Mouse (Mus musculus) embryonic facial prominence, embryonic 13.5 days (tissue): ENCODE data around the gene Slc25a20. TPM values are rescaled to one million over a fixed set of nuclear protein-coding genes. Genes with fewer than 3 reads are reported as not detected.
"Not testable (repeated sequence)": the region's sequence is repeated elsewhere in the genome, so short reads cannot be mapped to it uniquely, and the experiment has no call there.

Experiments
- ATAC-seq: fragments of 200-750 bp; cut with Nextera tagmentation; 2 replicates; pipeline ENCODE4 v1.8.0; 2017; ENCODE audit warnings: low read depth; ENCODE audit not compliant: insufficient number of reproducible peaks, insufficient read depth, low FRiP score, low TSS enrichment
- H3K27ac ChIP-seq: fragments of 300-500 bp; sonication (generic); 2 replicates; pipeline ENCODE4 v1.5.1; 2015; ENCODE audit warnings: moderate library complexity, mild to moderate bottlenecking, inconsistent platforms
- H3K27me3 ChIP-seq: fragments of 300-500 bp; sonication (generic); 2 replicates; pipeline ENCODE4 v1.6.1; 2015; ENCODE audit warnings: mild to moderate bottlenecking, inconsistent platforms
- H3K36me3 ChIP-seq: fragments of 300-500 bp; sonication (generic); 2 replicates; pipeline ENCODE4 v1.6.1; 2015; ENCODE audit warnings: mild to moderate bottlenecking, inconsistent platforms
- H3K4me1 ChIP-seq: fragments of 300-500 bp; sonication (generic); 2 replicates; pipeline ENCODE4 v1.6.1; 2015; ENCODE audit warnings: inconsistent platforms
- H3K4me2 ChIP-seq: fragments of 300-500 bp; sonication (generic); 2 replicates; pipeline ENCODE4 v1.6.1; 2015; ENCODE audit warnings: moderate library complexity, mild to moderate bottlenecking, inconsistent platforms
- H3K4me3 ChIP-seq: fragments of 300-500 bp; sonication (generic); 2 replicates; pipeline ENCODE4 v1.5.1; 2015; ENCODE audit warnings: mild to moderate bottlenecking, inconsistent platforms
- H3K9ac ChIP-seq: fragments of 300-500 bp; sonication (generic); 2 replicates; pipeline ENCODE4 v1.6.1; 2015; ENCODE audit warnings: mild to moderate bottlenecking, inconsistent platforms
- H3K9me3 ChIP-seq: fragments of 300-500 bp; sonication (generic); 2 replicates; pipeline ENCODE4 v1.6.1; 2016; ENCODE audit warnings: inconsistent platforms
- WGBS: fragments of 180-500 bp; shearing (Covaris S2); methylation state at CpG from one replicate; pipeline ENCODE4 v1.1.7; 2015; ENCODE audit warnings: mixed read lengths; 5-methylcytosine and 5-hydroxymethylcytosine counted together
- polyA plus RNA-seq: library from polyadenylated mRNA; unstranded; fragments of >200 nt; fragmentation: Nextera tagmentation; extraction: Ambion mirVana; gene quantifications from 2 replicates; pipeline ENCODE4 v1.2.1, GENCODE M21; 2015

Slc25a20 gene
- polyA plus RNA-seq, 1 experiment from 2014 or later = 47.1 TPM

- H3K4me2 ChIP-seq = peak within 1 kb of the TSS; percentile 76
- no peaks in the 10 kb centered on the region for H3K27me3 ChIP-seq
- H3K9ac ChIP-seq = peak within 1 kb of the TSS; percentile 93
- peaks cover 12% of the 10 kb centered on the region for H3K4me1 ChIP-seq
- H3K4me3 ChIP-seq = peak within 1 kb of the TSS; percentile 98
- H3K9me3 ChIP-seq = no peaks in the 10 kb centered on the region
- WGBS = under 1% methylated on average over 107 of the region's 112 CpGs
- peak; percentile 97 for ATAC-seq
- no peaks in the 10 kb centered on the region for H3K36me3 ChIP-seq
- H3K27ac ChIP-seq = peak within 1 kb of the TSS; percentile 89
These were observed 13.0 kb upstream of the Slc25a20 start, which contains the start of gene Arih2 for GRCm38 (mm10) chr9:108648611-108649560. TSS of gene Arih2 (minus strand) at chr9:108649386.

- Histone ChIP-seq H3K9me3 (no peaks in the 10 kb centered on the region), H3K27ac (peak overlapping the region; percentile 89), H3K4me3 (peak overlapping the region; percentile 98), H3K36me3 (no peaks in the 10 kb centered on the region), H3K9ac (peak overlapping the region; percentile 93), H3K27me3 (no peaks in the 10 kb centered on the region), H3K4me1 (peaks cover 12% of the 10 kb centered on the region), H3K4me2 (peak overlapping the region; percentile 76)
- 30% methylated on average over 29 of the region's 29 CpGs for WGBS
- peak; percentile 64; the same call in 1 of the 2 replicates for ATAC-seq
These were observed 12.1 kb upstream of the Slc25a20 start for GRCm38 (mm10) chr9:108649561-108650440.

- Histone ChIP-seq H3K4me2 (no peak overlapping the region), H3K36me3 (no peaks in the 10 kb centered on the region), H3K4me3 (no peak overlapping the region), H3K9ac (no peak overlapping the region), H3K4me1 (peaks cover 4% of the 10 kb centered on the region), H3K27me3 (no peaks in the 10 kb centered on the region), H3K9me3 (no peaks in the 10 kb centered on the region), H3K27ac (no peak overlapping the region)
- WGBS = 77% methylated on average over 10 of the region's 10 CpGs
- no peak for ATAC-seq
These were observed 7.1 kb upstream of the Slc25a20 start for GRCm38 (mm10) chr9:108654566-108655464.

- not testable (repeated sequence) for H3K4me1 ChIP-seq, H3K9me3 ChIP-seq, H3K27ac ChIP-seq, ATAC-seq, H3K27me3 ChIP-seq, H3K4me2 ChIP-seq, H3K4me3 ChIP-seq, H3K9ac ChIP-seq, H3K36me3 ChIP-seq
- WGBS = 78% methylated on average over 7 of the region's 7 CpGs
These were observed 6.0 kb upstream of the Slc25a20 start for GRCm38 (mm10) chr9:108655865-108656264.

- peak overlapping the region; percentile 74 for H3K9ac ChIP-seq
These were observed 772 bp downstream of the Slc25a20 start for GRCm38 (mm10) chr9:108662660-108663059.

GRCm38 (mm10) chr9:108669875-108670274 is 8.0 kb downstream of the Slc25a20 start:
- Histone ChIP-seq H3K4me1 (no peaks in the 10 kb centered on the region), H3K27ac (no peak overlapping the region), H3K4me2 (no peak overlapping the region), H3K9ac (no peak overlapping the region), H3K36me3 (peaks cover 46% of the 10 kb centered on the region), H3K4me3 (no peak overlapping the region), H3K9me3 (no peaks in the 10 kb centered on the region), H3K27me3 (no peaks in the 10 kb centered on the region)
- WGBS = 53% methylated on average over 8 of the region's 8 CpGs
- no peak for ATAC-seq

More at GRCm38 (mm10) chr9:108662660-108663059, 772 bp downstream of the Slc25a20 start:
- Histone ChIP-seq H3K4me1 (peaks cover 10% of the 10 kb centered on the region), H3K9me3 (no peaks in the 10 kb centered on the region), H3K27me3 (no peaks in the 10 kb centered on the region), H3K4me2 (peak overlapping the region; percentile 66), H3K36me3 (no peaks in the 10 kb centered on the region), H3K27ac (no peak overlapping the region), H3K4me3 (peak overlapping the region; percentile 71)
- ATAC-seq = no peak
- 45% methylated on average over 6 of the region's 6 CpGs for WGBS

- H3K27ac ChIP-seq = no peak overlapping the region
- H3K9ac ChIP-seq = no peak overlapping the region
- H3K4me2 ChIP-seq = no peak overlapping the region
- ATAC-seq = no peak
- no peaks in the 10 kb centered on the region for H3K9me3 ChIP-seq
- peaks cover 66% of the 10 kb centered on the region for H3K36me3 ChIP-seq
- no peaks in the 10 kb centered on the region for H3K27me3 ChIP-seq
- no peak overlapping the region for H3K4me3 ChIP-seq
- H3K4me1 ChIP-seq = no peaks in the 10 kb centered on the region
- WGBS = 48% methylated on average over 2 of the region's 2 CpGs
These were observed 11.3 kb downstream of the Slc25a20 start for GRCm38 (mm10) chr9:108673151-108673550.

- H3K36me3 ChIP-seq = peaks cover 68% of the 10 kb centered on the region
- H3K4me1 ChIP-seq = no peaks in the 10 kb centered on the region
- H3K9ac ChIP-seq = no peak overlapping the region
- 92% methylated on average over 15 of the region's 15 CpGs for WGBS
- no peak overlapping the region for H3K4me2 ChIP-seq
- no peaks in the 10 kb centered on the region for H3K27me3 ChIP-seq
- no peaks in the 10 kb centered on the region for H3K9me3 ChIP-seq
- H3K4me3 ChIP-seq = no peak overlapping the region
- H3K27ac ChIP-seq = no peak overlapping the region
- no peak for ATAC-seq
These were observed 18.1 kb downstream of the Slc25a20 start for GRCm38 (mm10) chr9:108680026-108680425.

- no peak overlapping the region for H3K9ac ChIP-seq
- H3K4me3 ChIP-seq = no peak overlapping the region
- H3K27ac ChIP-seq = no peak overlapping the region
- peaks cover under 1% of the 10 kb centered on the region for H3K4me1 ChIP-seq
- no peak overlapping the region for H3K4me2 ChIP-seq
- H3K27me3 ChIP-seq = no peaks in the 10 kb centered on the region
- ATAC-seq = no peak
- WGBS = 50% methylated on average over 4 of the region's 4 CpGs
- peaks cover 33% of the 10 kb centered on the region for H3K36me3 ChIP-seq
- no peaks in the 10 kb centered on the region for H3K9me3 ChIP-seq
These were observed 24.6 kb downstream of the Slc25a20 start for GRCm38 (mm10) chr9:108686475-108686887.

- Histone ChIP-seq H3K36me3 (peaks cover 29% of the 10 kb centered on the region), H3K4me3 (no peak overlapping the region), H3K9me3 (no peaks in the 10 kb centered on the region), H3K4me1 (peaks cover 5% of the 10 kb centered on the region), H3K4me2 (no peak overlapping the region), H3K27ac (no peak overlapping the region), H3K9ac (no peak overlapping the region), H3K27me3 (no peaks in the 10 kb centered on the region)
- WGBS = 79% methylated on average over 6 of the region's 6 CpGs
- ATAC-seq = no peak
These were observed 25.3 kb downstream of the Slc25a20 start for GRCm38 (mm10) chr9:108687181-108687580.

- WGBS = 68% methylated on average over 2 of the region's 2 CpGs
- Histone ChIP-seq H3K4me2 (no peak overlapping the region), H3K36me3 (peaks cover 24% of the 10 kb centered on the region), H3K9ac (no peak overlapping the region), H3K4me3 (no peak overlapping the region), H3K9me3 (no peaks in the 10 kb centered on the region), H3K27me3 (no peaks in the 10 kb centered on the region), H3K27ac (no peak overlapping the region), H3K4me1 (peaks cover 5% of the 10 kb centered on the region)
- no peak for ATAC-seq
These were observed 25.8 kb downstream of the Slc25a20 start for GRCm38 (mm10) chr9:108687686-108688085.
